Mouse (Mus musculus) kidney, embryonic 15.5 days (tissue): ENCODE measurements around the gene Mcmbp. TPM values are rescaled to one million over a fixed set of nuclear protein-coding genes. Genes with fewer than 3 reads are reported as not detected.
A peak's percentile ranks its signal among the peaks of the same experiment; 100 is the strongest.
"Not testable (repeated sequence)": the region's sequence is repeated elsewhere in the genome, so short reads cannot be mapped to it uniquely, and the experiment has no call there.

ENCODE experiments used
- ATAC-seq: fragments of 200-750 bp; cut with Nextera tagmentation; replicated peaks from 2 replicates; pipeline ENCODE4 v1.8.0; 2017; ENCODE audit warnings: moderate TSS enrichment; ENCODE audit not compliant: low FRiP score
- H3K27ac ChIP-seq: fragments of 300-500 bp; sonication (generic); 2 replicates; pipeline ENCODE4 v1.5.1; 2015; ENCODE audit warnings: mild to moderate bottlenecking, inconsistent platforms
- H3K27me3 ChIP-seq: fragments of 300-500 bp; sonication (generic); 2 replicates; pipeline ENCODE4 v1.6.1; 2015; ENCODE audit warnings: inconsistent platforms
- H3K36me3 ChIP-seq: fragments of 300-500 bp; sonication (generic); 2 replicates; pipeline ENCODE4 v1.6.1; 2015; ENCODE audit warnings: inconsistent platforms
- H3K4me1 ChIP-seq: fragments of 300-500 bp; sonication (generic); 2 replicates; pipeline ENCODE4 v1.6.1; 2015; ENCODE audit warnings: inconsistent platforms
- H3K4me2 ChIP-seq: fragments of 300-500 bp; sonication (generic); 2 replicates; pipeline ENCODE4 v1.6.1; 2015; ENCODE audit warnings: moderate library complexity, mild to moderate bottlenecking, inconsistent platforms
- H3K4me3 ChIP-seq: fragments of 300-500 bp; sonication (generic); replicated peaks from 2 replicates; pipeline ENCODE4 v1.5.1; 2015; ENCODE audit warnings: mild to moderate bottlenecking, inconsistent platforms
- H3K9ac ChIP-seq: fragments of 300-500 bp; sonication (generic); 2 replicates; pipeline ENCODE4 v1.6.1; 2015; ENCODE audit warnings: mild to moderate bottlenecking, inconsistent platforms
- H3K9me3 ChIP-seq: fragments of 300-500 bp; sonication (generic); replicated peaks from 2 replicates; pipeline ENCODE4 v1.6.1; 2016; ENCODE audit warnings: inconsistent platforms
- WGBS: fragments of 180-500 bp; shearing (Covaris S2); methylation state at CpG from one replicate; pipeline ENCODE4 v1.1.7; 2015; ENCODE audit warnings: mixed read lengths; 5-methylcytosine and 5-hydroxymethylcytosine counted together
- polyA plus RNA-seq: library from polyadenylated mRNA; unstranded; fragments of >200 nt; fragmentation: Nextera tagmentation; extraction: Ambion mirVana; gene quantifications from 2 replicates; pipeline ENCODE4 v1.2.1, GENCODE M21; 2015

Mcmbp gene
- polyA plus RNA-seq, 1 experiment from 2014 or later, result 67.2 TPM

DNA sequence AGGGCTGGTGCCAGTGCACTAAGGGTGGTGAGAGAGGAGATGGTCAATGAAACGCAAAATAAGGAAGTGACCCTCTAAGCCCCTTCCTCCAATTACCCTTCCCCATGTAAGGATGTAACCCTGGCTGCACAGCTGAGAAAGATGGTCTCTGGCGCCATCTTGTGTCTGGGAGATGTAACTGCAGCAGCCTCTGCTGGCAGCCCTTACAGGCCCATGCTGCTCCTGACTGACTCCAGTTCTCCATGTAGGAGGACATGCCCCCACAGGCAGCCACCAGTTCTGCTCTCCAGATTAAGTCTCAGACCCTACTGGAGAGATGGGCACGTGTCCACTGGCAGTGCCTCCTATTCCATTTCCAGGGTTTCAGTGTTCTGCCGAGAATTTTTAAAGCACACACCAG, 34.6 kb downstream of the Mcmbp start:
- Histone ChIP-seq H3K9me3 (no peaks in the 10 kb centered on the region), H3K27ac (no peak overlapping the region), H3K27me3 (no peaks in the 10 kb centered on the region), H3K36me3 (peaks cover 95% of the 10 kb centered on the region), H3K4me1 (no peaks in the 10 kb centered on the region), H3K9ac (no peak overlapping the region), H3K4me3 (no peak overlapping the region), H3K4me2 (no peak overlapping the region)
- WGBS, result 25% methylated on average over 4 of the region's 4 CpGs
- ATAC-seq, result peak; percentile 78

DNA sequence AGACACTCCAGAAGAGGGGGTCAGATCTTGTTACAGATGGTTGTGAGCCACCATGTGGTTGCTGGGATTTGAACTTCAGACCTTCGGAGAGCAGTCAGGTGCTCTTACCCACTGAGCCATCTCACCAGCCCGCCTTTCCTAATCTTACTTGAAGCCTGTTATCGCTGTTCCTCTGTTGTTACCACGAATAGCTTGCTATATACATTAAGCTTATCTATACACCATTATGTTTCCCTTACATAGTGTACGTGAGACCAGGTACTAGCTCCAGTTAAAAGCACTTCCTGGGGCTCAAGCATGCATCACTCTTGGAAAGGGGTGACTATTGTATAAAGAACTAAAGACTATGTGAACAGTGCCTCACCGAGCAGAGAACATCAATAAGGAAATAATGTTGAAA, 40.3 kb downstream of the Mcmbp start:
- H3K9me3 ChIP-seq, H3K27ac ChIP-seq, H3K4me1 ChIP-seq, ATAC-seq, H3K4me3 ChIP-seq, H3K4me2 ChIP-seq, H3K27me3 ChIP-seq, H3K9ac ChIP-seq: not testable (repeated sequence)
- WGBS, result 90% methylated on average over 6 of the region's 6 CpGs
- H3K36me3 ChIP-seq, result peaks cover 88% of the 10 kb centered on the region

DNA sequence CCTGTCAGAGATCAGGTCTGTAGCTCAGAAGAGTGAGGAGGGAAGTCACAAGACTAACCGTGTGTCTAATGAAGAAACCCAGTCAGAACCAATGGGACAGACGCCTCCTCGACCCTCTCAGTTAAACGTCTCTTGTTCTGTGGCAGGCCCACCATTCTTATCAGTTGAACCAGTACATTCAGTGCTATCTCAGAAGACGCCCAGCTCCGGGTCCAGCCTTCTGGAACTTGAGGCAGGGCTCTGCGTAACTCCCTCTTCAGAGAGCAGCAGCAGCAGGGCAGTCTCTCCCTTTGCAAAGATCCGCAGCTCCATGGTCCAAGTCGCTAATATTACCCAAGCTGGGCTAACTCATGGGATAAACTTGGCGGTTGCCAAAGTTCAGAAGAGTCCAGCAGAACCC, 45.4 kb downstream of the Mcmbp start:
- Histone ChIP-seq H3K4me3 (no peak overlapping the region), H3K9ac (no peak overlapping the region), H3K27me3 (no peaks in the 10 kb centered on the region), H3K36me3 (peaks cover 71% of the 10 kb centered on the region), H3K4me1 (no peaks in the 10 kb centered on the region), H3K27ac (no peak overlapping the region; the same call in 1 of the 2 replicates), H3K4me2 (no peak overlapping the region), H3K9me3 (no peaks in the 10 kb centered on the region)
- ATAC-seq, result no peak
- 86% methylated on average over 10 of the region's 10 CpGs for WGBS

DNA sequence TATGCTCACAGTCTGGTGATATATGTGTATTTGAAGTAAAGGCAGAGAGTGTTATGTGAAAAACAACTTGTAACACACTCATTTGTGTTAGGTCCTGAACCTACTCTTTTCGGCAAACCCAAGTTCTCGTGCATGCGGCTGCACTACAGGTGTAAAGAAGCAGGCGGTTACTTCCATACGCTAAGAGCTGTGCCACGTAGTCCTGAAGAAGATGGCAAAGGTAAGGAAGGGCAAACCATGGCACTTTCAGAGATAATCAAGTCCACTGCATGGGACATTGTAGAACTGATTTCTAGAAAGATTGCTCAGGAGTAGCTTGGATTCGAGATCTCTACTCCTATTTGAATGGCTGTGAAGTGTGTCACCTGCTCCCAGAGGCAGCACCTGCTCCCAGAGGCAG, 48.1 kb downstream of the Mcmbp start:
- Histone ChIP-seq H3K4me2 (no peak overlapping the region), H3K9ac (no peak overlapping the region), H3K27ac (no peak overlapping the region), H3K36me3 (peaks cover 61% of the 10 kb centered on the region), H3K4me3 (no peak overlapping the region), H3K27me3 (no peaks in the 10 kb centered on the region), H3K4me1 (0 out of 2 replicates have a peak, but pooled peaks cover 4% of the 10 kb centered on the region), H3K9me3 (0 out of 2 replicates have a peak, but pooled peaks cover 10% of the 10 kb centered on the region)
- ATAC-seq, result no peak
- WGBS, result 87% methylated on average over 7 of the region's 7 CpGs

DNA sequence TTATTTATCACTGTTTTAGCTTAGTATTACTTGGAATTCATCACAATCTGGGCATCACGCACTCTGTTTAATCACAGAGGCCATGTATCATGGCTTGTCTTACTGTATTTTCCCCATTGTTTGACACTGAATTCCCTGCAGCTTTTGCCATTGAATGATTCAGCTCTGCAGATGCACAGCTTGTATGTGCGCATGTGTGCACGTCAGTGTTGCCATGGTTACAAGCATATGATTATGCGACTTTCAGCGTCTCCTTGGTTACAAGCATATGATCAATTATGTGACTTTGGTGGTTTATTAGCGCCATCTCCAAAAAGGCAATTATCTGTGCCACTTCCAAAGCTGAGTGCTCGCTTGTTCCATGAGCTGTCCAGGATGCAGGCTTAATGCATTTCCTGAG, 49.5 kb downstream of the Mcmbp start:
- no peaks in the 10 kb centered on the region for H3K27me3 ChIP-seq
- H3K4me2 ChIP-seq, result no peak overlapping the region
- no peak overlapping the region for H3K9ac ChIP-seq
- 79% methylated on average over 7 of the region's 7 CpGs for WGBS
- ATAC-seq, result no peak
- H3K9me3 ChIP-seq, result 0 out of 2 replicates have a peak, but pooled peaks cover 10% of the 10 kb centered on the region
- no peak overlapping the region for H3K4me3 ChIP-seq
- peaks cover 66% of the 10 kb centered on the region for H3K36me3 ChIP-seq
- H3K4me1 ChIP-seq, result 0 out of 2 replicates have a peak, but pooled peaks cover 4% of the 10 kb centered on the region
- no peak overlapping the region for H3K27ac ChIP-seq

DNA sequence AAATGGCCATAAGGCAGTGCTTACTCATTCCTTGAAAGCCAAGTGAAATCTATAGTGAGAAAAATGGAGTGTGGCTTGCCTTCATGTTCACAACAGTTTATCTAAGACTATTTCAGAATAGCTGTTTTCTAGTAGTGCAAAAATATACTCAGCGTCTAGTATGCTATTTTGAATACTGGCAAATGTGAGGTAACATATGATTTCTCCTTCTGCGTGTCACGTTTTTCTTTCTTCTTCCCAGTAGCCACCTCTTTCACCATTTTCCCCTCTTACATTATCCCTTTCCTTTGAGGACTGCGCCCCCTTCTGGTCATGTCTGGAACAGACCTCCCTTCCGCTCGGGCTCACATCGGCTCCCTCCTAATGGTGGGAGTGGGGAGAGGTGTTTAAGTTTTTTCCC, 50.2 kb downstream of the Mcmbp start:
- Histone ChIP-seq H3K27ac (no peak overlapping the region), H3K36me3 (peaks cover 68% of the 10 kb centered on the region), H3K4me1 (0 out of 2 replicates have a peak, but pooled peaks cover 4% of the 10 kb centered on the region)

DNA sequence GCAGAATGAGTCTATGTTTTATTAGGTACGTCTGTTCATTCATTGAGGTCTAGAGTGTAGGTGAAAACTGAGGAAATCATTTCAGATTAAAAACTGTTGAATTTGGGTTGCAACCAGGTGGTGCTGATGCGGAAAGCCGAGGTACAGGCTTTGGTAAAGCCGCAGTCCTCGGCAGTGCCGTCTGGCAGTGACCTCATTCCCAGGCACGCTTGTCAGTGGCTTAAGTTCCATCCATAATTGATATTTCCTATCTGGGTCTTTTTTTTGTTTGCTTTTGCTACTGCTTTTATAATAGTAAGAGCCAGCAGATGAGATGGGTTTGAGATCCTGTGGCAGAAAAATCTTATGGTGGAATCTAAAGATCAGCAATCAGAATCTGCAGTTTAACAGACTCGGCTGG, 50.9 kb downstream of the Mcmbp start:
- H3K27ac ChIP-seq, result no peak overlapping the region
- H3K27me3 ChIP-seq, result no peaks in the 10 kb centered on the region
- 0 out of 2 replicates have a peak, but pooled peaks cover 10% of the 10 kb centered on the region for H3K9me3 ChIP-seq
- no peak overlapping the region for H3K9ac ChIP-seq
- ATAC-seq, result no peak
- peaks cover 68% of the 10 kb centered on the region for H3K36me3 ChIP-seq
- H3K4me2 ChIP-seq, result no peak overlapping the region
- WGBS, result 79% methylated on average over 8 of the region's 8 CpGs
- 0 out of 2 replicates have a peak, but pooled peaks cover 4% of the 10 kb centered on the region for H3K4me1 ChIP-seq
- H3K4me3 ChIP-seq, result no peak overlapping the region

More for the DNA sequence above, 50.2 kb downstream of the Mcmbp start:
- no peak overlapping the region for H3K4me3 ChIP-seq
- 0 out of 2 replicates have a peak, but pooled peaks cover 10% of the 10 kb centered on the region for H3K9me3 ChIP-seq
- no peaks in the 10 kb centered on the region for H3K27me3 ChIP-seq
- H3K9ac ChIP-seq, result no peak overlapping the region
- 0 out of 2 replicates have a peak, but pooled peaks have one; percentile 57 for ATAC-seq
- 15% methylated on average over 7 of the region's 7 CpGs for WGBS
- H3K4me2 ChIP-seq, result no peak overlapping the region

DNA sequence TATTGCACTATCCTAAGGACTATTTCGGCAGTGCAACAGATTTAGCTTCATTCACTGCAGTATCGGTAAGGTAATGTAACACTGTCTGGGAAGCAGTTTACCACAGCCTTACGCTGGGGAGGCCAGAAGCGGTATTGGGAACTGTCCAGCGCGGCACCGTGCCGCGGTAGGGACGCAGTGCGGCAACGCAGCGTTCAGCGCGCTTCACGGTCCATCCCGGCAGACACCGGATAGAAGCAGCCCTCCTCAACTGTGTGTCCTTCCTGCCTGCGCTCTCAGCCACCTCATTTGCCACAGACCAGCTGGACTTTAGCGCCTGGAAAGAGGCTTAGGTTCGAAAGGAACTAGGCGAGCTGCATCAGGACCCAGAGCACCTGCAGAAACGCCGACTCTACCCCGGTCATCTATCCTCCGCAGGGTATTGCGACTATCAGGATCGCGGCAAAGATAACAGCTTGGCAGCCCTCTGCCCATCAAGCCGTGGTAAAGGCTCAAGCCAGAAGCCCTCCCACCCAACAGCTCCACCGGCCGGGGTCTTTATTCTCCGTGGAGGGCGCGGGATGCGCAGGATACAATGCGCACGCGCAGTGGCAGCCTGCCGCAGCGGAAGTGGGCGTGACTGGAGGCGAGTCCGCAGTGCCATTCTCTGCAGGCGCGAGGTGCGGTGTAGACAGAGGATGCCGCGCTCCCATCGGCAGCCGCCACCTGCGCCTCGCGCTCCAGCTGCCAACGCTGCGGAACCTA, 52.3 kb downstream of the Mcmbp start:
- H3K27me3 ChIP-seq, result no peaks in the 10 kb centered on the region
- peaks cover 69% of the 10 kb centered on the region for H3K36me3 ChIP-seq
- peak overlapping the region; percentile 76 for H3K4me2 ChIP-seq
- 0 out of 2 replicates have a peak, but pooled peaks cover 10% of the 10 kb centered on the region for H3K9me3 ChIP-seq
- H3K9ac ChIP-seq, result no peak overlapping the region
- H3K4me3 ChIP-seq, result peak overlapping the region; percentile 53
- 47% methylated on average over 56 of the region's 56 CpGs for WGBS
- ATAC-seq, result peak; percentile 65
- 0 out of 2 replicates have a peak overlapping the region, but pooled peaks have one; percentile 28 for H3K27ac ChIP-seq
- 0 out of 2 replicates have a peak, but pooled peaks cover 4% of the 10 kb centered on the region for H3K4me1 ChIP-seq

DNA sequence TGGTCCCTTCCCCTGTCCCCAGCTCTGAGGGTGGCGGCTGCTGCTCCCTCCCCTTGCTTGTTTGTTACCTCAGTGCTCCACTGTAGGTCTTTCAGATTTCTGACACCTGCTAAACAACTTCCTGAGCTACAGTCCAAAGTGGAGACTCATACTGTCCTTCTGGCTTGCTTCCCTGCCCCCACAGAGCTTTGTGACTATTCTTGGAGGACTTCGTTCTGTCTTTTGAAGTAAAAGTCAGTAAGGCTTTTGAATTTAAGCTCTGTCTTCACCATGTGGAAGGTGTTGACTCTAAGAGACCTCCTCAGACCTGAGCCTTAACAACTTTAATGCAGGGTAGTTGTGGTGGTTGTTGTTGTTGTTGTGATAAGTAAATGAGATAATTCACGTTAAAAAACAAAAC, 61.7 kb downstream of the Mcmbp start:
- no peak for ATAC-seq
- H3K4me3 ChIP-seq, result no peak overlapping the region
- H3K36me3 ChIP-seq, result peaks cover 39% of the 10 kb centered on the region
- H3K27me3 ChIP-seq, result no peaks in the 10 kb centered on the region
- no peaks in the 10 kb centered on the region for H3K4me1 ChIP-seq
- no peak overlapping the region for H3K4me2 ChIP-seq
- 63% methylated on average over 3 of the region's 3 CpGs for WGBS
- no peaks in the 10 kb centered on the region for H3K9me3 ChIP-seq
- H3K9ac ChIP-seq, result no peak overlapping the region
- no peak overlapping the region for H3K27ac ChIP-seq

DNA sequence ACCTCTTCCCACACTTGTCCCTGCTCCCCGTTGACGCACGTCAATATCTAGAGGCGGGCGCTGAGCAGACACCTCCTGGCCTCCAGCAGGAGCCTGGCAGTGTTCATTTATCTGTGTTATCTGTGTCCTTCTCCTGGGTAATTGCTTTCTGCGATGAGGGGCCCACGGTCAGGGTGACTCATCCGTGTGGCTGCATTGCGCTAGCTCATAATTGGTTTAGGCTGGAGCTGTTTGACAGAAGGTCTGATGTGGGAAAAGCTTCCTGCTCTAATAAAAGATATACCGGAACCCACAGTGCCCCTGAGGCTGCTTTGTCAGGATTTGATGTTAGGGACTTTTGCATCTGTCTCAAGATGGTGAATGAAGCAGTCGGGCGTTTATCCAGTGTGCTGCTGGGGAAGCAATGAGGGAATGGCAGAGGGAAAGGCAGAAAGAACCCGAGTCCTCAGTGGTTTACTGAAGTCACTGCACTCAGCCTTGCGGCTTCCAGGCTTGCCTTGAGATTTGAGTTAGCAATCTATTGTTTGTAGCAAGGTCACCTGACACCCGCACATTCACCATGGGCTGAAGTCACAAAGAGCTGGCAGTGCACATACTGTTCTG, 67.8 kb downstream of the Mcmbp start:
- Histone ChIP-seq H3K4me2 (peak overlapping the region; percentile 16; the same call in 1 of the 2 replicates), H3K9me3 (no peaks in the 10 kb centered on the region), H3K9ac (no peak overlapping the region), H3K36me3 (peaks cover 55% of the 10 kb centered on the region), H3K4me3 (no peak overlapping the region), H3K27ac (peak overlapping the region; percentile 37; the same call in 1 of the 2 replicates), H3K27me3 (no peaks in the 10 kb centered on the region), H3K4me1 (peaks cover 11% of the 10 kb centered on the region)
- no peak; the same call in 1 of the 2 replicates for ATAC-seq
- WGBS, result 25% methylated on average over 15 of the region's 15 CpGs

DNA sequence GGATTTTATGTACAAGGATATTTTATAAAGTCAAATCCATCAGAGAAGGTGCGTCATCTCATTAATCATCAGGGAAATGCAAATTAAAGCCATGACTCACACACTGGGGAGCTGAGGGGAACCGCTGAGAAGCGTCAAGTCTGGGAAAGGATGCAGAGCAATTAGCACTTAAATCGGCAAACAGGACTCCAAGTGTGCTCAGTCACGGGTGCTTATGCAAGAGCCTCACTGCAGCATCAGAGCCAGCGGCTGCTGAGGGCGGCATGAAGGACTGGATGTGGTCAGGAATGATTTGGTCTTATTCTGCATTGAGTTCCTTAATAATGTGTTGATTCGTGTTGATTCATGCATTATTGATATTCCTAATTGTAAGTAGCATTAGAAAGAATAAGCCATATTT, 68.3 kb downstream of the Mcmbp start:
- Histone ChIP-seq H3K4me3 (no peak overlapping the region), H3K9me3 (no peaks in the 10 kb centered on the region), H3K4me1 (peaks cover 11% of the 10 kb centered on the region), H3K27ac (no peak overlapping the region), H3K9ac (no peak overlapping the region), H3K36me3 (peaks cover 55% of the 10 kb centered on the region), H3K4me2 (0 out of 2 replicates have a peak overlapping the region, but pooled peaks have one; percentile 16), H3K27me3 (no peaks in the 10 kb centered on the region)
- ATAC-seq, result no peak
- 24% methylated on average over 8 of the region's 8 CpGs for WGBS

DNA sequence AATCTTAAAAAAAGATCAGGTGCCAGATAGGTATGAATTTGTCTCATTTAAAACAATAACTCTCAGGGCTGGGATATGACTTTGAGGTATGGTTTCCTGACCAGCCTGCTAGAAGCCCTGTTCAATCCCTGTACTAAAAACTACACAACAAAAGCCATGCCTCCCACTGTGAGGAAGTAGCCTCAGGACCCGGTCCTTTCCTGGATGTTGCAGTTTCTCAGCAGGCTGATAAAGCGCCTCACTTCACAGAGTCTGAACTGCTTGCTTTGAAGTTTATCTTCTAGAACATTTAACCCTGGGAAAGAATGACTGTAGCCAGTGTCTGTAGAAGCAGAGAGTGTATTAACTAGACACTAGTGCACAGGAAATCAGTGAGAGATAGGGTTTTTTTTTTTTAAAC, 71.5 kb downstream of the Mcmbp start:
- no peak overlapping the region for H3K4me2 ChIP-seq
- 52% methylated on average over 2 of the region's 2 CpGs for WGBS
- H3K4me3 ChIP-seq, result no peak overlapping the region
- peaks cover 11% of the 10 kb centered on the region for H3K4me1 ChIP-seq
- no peak overlapping the region for H3K9ac ChIP-seq
- ATAC-seq, result no peak
- peaks cover 50% of the 10 kb centered on the region for H3K36me3 ChIP-seq
- H3K9me3 ChIP-seq, result no peaks in the 10 kb centered on the region
- no peak overlapping the region for H3K27ac ChIP-seq
- H3K27me3 ChIP-seq, result no peaks in the 10 kb centered on the region
